Mouse (Mus musculus) lung, embryonic 16.5 days (tissue): Measurements from ENCODE around the gene Tmem97. TPM values are rescaled to one million over a fixed set of nuclear protein-coding genes. Genes with fewer than 3 reads are reported as not detected.

Experiments used
- ATAC-seq: fragments of 200-750 bp; cut with Nextera tagmentation; 2 replicates; pipeline ENCODE4 v1.8.0; 2017; ENCODE audit warnings: low read depth, mild to moderate bottlenecking, moderate library complexity
- H3K27ac ChIP-seq: fragments of 300-500 bp; sonication (generic); 2 replicates; pipeline ENCODE4 v1.5.1; 2014; ENCODE audit warnings: mild to moderate bottlenecking, control low read depth, low read length
- H3K27me3 ChIP-seq: fragments of 300-500 bp; sonication (generic); 2 replicates; pipeline ENCODE4 v1.6.1; 2014; ENCODE audit warnings: low read depth, low read length, mixed read lengths; ENCODE audit not compliant: control insufficient read depth, insufficient read depth
- H3K36me3 ChIP-seq: fragments of 300-500 bp; sonication (generic); 2 replicates; pipeline ENCODE4 v1.6.1; 2014; ENCODE audit warnings: low read length; ENCODE audit not compliant: control insufficient read depth, insufficient read depth
- H3K4me1 ChIP-seq: fragments of 300-500 bp; sonication (generic); replicated peaks from 2 replicates; pipeline ENCODE4 v1.6.1; 2014; ENCODE audit warnings: low read length, mixed read lengths; ENCODE audit not compliant: control insufficient read depth, insufficient read depth
- H3K4me2 ChIP-seq: fragments of 300-500 bp; sonication (generic); 2 replicates; pipeline ENCODE4 v1.6.1; 2014; ENCODE audit warnings: low read depth, low read length, control low read depth
- H3K4me3 ChIP-seq: fragments of 300-500 bp; sonication (generic); 2 replicates; pipeline ENCODE4 v1.5.1; 2014; ENCODE audit warnings: mild to moderate bottlenecking, low read length, control low read depth
- H3K9ac ChIP-seq: fragments of 300-500 bp; sonication (generic); 2 replicates; pipeline ENCODE4 v1.6.1; 2014; ENCODE audit warnings: low read length, control low read depth
- H3K9me3 ChIP-seq: fragments of 300-500 bp; sonication (generic); 2 replicates; pipeline ENCODE4 v1.6.1; 2016; ENCODE audit warnings: low read length; ENCODE audit not compliant: control insufficient read depth
- WGBS: fragments of 180-500 bp; shearing (Covaris S2); extraction: QIAGEN DNeasy Blood & Tissue Kit; methylation state at CpG from one replicate; pipeline ENCODE4 v1.1.7; 2014; 5-methylcytosine and 5-hydroxymethylcytosine counted together
- polyA plus RNA-seq: library from polyadenylated mRNA; unstranded; fragments of >200 nt; fragmentation: Nextera tagmentation; extraction: Ambion mirVana; gene quantifications from 2 replicates; pipeline ENCODE4 v1.2.1, GENCODE M21; 2015

Gene Tmem97
- polyA plus RNA-seq, 1 experiment from 2014 or later = 71.5 TPM

DNA sequence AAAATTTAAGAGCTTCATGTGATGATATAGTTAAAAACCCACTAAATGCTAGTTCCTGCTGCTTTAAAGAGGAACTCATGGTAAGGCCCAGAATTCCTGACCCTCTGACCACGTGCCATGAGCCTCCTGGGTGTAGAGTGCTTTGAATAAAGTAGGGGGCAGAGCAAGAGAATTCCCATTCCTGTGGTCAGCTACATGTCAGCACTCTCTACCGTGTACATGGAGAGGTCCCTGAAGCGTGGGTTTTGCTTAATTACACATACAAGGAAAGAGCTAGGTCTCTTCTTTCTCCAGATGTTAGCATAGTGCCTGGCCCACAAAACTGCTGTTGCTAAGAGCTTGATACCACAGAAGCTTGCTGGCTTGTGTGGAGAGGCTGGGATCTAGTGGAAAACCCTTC, 45.1 kb downstream of the Tmem97 start:
- Histone ChIP-seq H3K36me3 (peaks cover 9% of the 10 kb centered on the region; the same call in 1 of the 2 replicates), H3K9ac (no peak overlapping the region), H3K4me2 (no peak overlapping the region), H3K4me1 (no peaks in the 10 kb centered on the region), H3K9me3 (no peaks in the 10 kb centered on the region), H3K27ac (no peak overlapping the region), H3K27me3 (peaks cover 11% of the 10 kb centered on the region; the same call in 1 of the 2 replicates), H3K4me3 (no peak overlapping the region)
- no peak for ATAC-seq
- 82% methylated on average over 3 of the region's 3 CpGs for WGBS

DNA sequence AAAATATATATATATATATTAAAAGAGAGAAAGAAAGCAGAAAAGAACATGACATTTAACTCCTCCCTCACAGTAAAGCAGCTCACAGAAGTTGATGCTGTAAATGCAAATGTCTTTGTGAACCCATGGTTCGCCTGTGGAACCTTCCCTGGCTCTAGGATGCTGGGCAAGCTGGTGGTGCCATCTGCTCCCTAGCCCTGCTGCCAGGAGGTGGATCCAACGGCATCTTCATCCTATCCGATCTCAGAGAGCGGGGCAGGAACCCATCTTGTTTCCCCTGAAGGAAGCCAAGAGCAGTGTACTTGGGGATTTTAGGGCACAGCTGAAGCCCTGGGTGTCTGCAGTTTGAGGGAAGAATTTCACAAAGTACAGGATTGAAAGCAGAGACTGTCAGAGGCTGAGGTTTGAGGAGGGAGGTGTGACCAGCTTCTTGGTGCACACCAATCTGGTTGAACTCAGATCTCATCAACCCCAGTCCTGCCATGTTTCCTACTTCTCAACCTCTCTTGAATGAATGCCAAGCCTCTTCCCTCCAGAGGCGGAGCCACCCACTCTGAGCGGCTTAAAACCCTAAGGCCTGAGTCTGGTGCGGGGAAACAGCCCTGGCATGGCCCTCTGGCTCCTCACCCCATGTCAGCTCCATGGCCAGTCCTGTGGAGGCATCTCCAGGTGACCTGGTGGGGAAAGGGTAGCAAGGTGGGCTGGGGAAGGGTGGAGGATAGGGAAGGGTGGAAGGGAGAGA, 47.5 kb downstream of the Tmem97 start, which contains the start of gene Sebox:
Gene Sebox (plus strand): TSS at position 539 of the 742 bp plus-strand sequence.
- Histone ChIP-seq H3K36me3 (peaks cover 5% of the 10 kb centered on the region; the same call in 1 of the 2 replicates), H3K4me1 (no peaks in the 10 kb centered on the region), H3K27ac (no peak within 1 kb of the TSS), H3K9me3 (no peaks in the 10 kb centered on the region), H3K9ac (no peak within 1 kb of the TSS), H3K4me2 (no peak within 1 kb of the TSS), H3K27me3 (peaks cover 26% of the 10 kb centered on the region), H3K4me3 (no peak within 1 kb of the TSS)
- 63% methylated on average over 7 of the region's 7 CpGs for WGBS
- ATAC-seq = no peak

DNA sequence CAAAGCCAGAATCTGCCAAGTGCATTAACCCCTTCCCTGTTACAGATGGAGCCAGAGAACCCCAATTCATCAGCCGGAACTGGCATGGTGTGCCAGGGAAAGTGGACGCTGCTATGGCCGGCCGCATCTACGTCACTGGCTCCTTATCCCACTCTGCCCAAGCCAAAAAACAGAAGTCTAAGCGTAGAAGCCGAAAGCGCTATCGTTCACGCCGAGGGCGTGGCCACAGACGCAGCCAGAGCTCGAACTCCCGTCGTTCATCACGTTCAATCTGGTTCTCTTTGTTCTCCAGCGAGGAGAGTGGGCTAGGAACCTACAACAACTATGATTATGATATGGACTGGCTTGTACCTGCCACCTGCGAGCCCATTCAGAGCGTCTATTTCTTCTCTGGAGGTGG, 49.0 kb downstream of the Tmem97 start:
- WGBS = 68% methylated on average over 20 of the region's 20 CpGs
- H3K9me3 ChIP-seq = no peaks in the 10 kb centered on the region
- peaks cover 31% of the 10 kb centered on the region for H3K27me3 ChIP-seq
- no peak for ATAC-seq
- H3K9ac ChIP-seq = no peak overlapping the region
- H3K27ac ChIP-seq = no peak overlapping the region
- H3K4me2 ChIP-seq = no peak overlapping the region
- H3K4me1 ChIP-seq = peaks cover 8% of the 10 kb centered on the region
- H3K4me3 ChIP-seq = no peak overlapping the region
- 0 out of 2 replicates have a peak, but pooled peaks cover 2% of the 10 kb centered on the region for H3K36me3 ChIP-seq

DNA sequence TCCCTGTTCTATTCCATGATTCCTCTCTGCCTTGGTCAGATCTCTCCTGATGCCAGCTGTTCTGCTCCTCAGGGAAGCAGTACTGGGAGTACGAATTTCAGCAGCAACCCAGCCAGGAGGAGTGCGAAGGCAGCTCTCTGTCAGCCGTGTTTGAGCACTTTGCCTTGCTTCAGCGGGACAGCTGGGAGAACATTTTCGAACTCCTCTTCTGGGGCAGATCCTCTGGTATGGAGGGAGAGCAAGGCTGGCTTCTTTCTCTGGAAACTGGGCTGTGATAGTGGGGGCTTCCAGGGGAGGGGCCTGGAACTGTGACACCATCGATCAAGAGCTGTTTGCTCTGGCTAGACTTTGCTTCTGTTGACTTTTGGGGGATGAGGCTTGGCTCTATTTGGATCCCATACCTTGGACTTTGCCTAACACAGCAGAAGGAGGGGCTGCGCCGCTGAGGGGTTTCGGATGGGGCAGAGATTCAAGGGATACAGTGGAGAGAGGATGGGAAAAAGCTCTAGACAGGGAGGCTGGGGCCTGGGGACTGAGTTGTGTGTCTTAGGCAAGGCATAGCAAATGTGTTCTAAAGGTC, 49.9 kb downstream of the Tmem97 start:
- Histone ChIP-seq H3K27me3 (peaks cover 38% of the 10 kb centered on the region), H3K9ac (no peak overlapping the region), H3K4me3 (no peak overlapping the region), H3K36me3 (0 out of 2 replicates have a peak, but pooled peaks cover 2% of the 10 kb centered on the region), H3K4me2 (no peak overlapping the region), H3K9me3 (no peaks in the 10 kb centered on the region), H3K27ac (no peak overlapping the region), H3K4me1 (peaks cover 8% of the 10 kb centered on the region)
- ATAC-seq = no peak
- WGBS = 48% methylated on average over 9 of the region's 9 CpGs

DNA sequence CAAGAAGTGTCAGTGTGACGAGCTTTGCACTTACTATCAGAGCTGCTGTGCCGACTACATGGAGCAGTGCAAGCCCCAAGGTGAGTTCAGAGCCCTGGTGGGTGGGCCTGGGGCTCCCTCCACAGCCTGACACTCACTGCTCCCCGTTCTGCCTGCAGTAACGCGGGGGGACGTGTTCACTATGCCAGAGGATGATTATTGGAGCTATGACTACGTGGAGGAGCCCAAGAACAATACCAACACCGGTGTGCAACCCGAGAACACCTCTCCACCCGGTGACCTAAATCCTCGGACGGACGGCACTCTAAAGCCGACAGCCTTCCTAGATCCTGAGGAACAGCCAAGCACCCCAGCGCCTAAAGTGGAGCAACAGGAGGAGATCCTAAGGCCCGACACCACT, 51.0 kb downstream of the Tmem97 start:
- WGBS = 30% methylated on average over 16 of the region's 16 CpGs
- no peak for ATAC-seq
- peaks cover 42% of the 10 kb centered on the region for H3K27me3 ChIP-seq

DNA sequence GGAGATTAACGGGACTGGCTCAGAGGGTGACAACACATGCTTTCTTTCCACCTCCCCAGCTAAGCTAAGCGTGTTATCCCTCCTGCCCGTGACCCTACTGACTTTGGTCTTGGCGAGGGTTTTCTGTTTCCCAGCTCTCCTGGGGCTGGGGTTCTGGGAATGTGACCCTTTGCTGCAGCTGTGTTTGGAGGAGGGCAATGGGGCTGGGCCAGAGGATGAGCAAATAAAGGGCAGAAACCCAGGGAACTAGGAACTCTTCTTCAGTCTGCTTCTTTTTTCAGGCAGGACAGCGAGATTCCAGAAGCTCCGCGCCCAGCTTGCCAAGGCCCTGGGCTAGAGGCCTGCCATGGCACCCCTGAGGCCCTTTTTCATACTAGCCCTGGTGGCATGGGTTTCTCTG, 51.6 kb downstream of the Tmem97 start, which contains the start of gene Vtn:
Gene Vtn (plus strand): TSS at position 88 of the 400 bp plus-strand sequence.
- no peak within 1 kb of the TSS for H3K27ac ChIP-seq
- no peaks in the 10 kb centered on the region for H3K36me3 ChIP-seq
- peaks cover 48% of the 10 kb centered on the region for H3K27me3 ChIP-seq
- peak within 1 kb of the TSS; percentile 99 for H3K4me2 ChIP-seq
- no peak for ATAC-seq
- no peak within 1 kb of the TSS for H3K9ac ChIP-seq
- no peaks in the 10 kb centered on the region for H3K9me3 ChIP-seq
- WGBS = 29% methylated on average over 7 of the region's 7 CpGs
- peaks cover 8% of the 10 kb centered on the region for H3K4me1 ChIP-seq
- H3K4me3 ChIP-seq = peak within 1 kb of the TSS; percentile 56

More for the DNA sequence above, 51.0 kb downstream of the Tmem97 start:
- Histone ChIP-seq H3K36me3 (no peaks in the 10 kb centered on the region), H3K4me1 (peaks cover 8% of the 10 kb centered on the region), H3K4me3 (no peak overlapping the region), H3K27ac (no peak overlapping the region), H3K4me2 (no peak overlapping the region), H3K9me3 (no peaks in the 10 kb centered on the region), H3K9ac (no peak overlapping the region)

DNA sequence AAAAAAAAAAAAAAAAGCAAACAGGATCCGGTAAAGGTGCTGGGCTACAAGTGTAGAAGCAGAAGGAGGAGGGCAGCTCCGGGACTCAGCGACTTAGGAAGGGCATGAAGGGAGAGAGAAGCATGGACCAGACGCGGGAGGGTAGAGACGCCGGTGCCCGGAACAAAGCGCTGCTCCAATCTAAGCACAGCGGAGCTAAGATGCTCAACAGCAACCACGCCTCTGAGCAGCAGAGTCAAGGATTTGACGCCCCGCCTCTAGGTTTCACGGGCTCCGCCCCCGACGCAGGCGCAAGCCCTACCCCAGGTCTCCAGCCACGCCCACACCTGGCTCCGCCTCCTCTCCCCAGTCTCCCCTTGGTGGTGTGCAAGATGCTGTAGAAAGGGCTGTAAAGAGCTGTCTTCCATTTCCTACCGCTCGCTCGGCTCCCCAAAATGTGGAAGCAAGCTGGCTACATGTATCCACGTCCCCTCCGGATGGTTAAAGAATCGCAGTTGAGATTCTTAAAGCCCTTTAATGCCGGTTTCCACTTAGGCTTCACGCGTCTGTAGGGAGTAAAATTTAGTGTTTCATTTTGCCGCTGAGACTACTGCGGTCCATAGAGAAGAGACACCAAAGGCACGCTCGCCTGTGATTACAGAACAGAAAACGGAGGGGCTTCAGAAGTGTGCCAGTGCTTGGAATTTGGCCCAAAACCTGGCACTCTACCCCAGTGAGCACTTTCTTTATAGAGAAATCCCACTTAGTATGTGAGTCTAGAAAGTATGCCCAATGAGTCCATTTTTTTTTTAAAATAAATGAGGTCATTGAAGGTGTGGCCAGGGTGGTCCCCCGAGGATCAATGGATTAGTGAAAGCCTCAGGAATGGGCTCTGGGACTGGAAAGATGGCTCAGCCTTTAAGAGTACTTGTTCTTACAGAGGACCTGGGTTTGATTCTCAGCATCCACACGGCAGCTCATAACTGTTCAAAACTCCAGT, 52.7 kb downstream of the Tmem97 start, which contains the start of gene Sarm1:
Gene Sarm1 (minus strand): TSS at position 211 of the 979 bp plus-strand sequence.
- 3% methylated on average over 36 of the region's 36 CpGs for WGBS
- Histone ChIP-seq H3K36me3 (no peaks in the 10 kb centered on the region), H3K9me3 (no peaks in the 10 kb centered on the region), H3K9ac (0 out of 2 replicates have a peak within 1 kb of the TSS, but pooled peaks have one; percentile 11), H3K27ac (no peak within 1 kb of the TSS), H3K4me1 (peaks cover 8% of the 10 kb centered on the region), H3K4me3 (peak within 1 kb of the TSS; percentile 56), H3K4me2 (peak within 1 kb of the TSS; percentile 99), H3K27me3 (peaks cover 48% of the 10 kb centered on the region)
- peak; percentile 99 for ATAC-seq

DNA sequence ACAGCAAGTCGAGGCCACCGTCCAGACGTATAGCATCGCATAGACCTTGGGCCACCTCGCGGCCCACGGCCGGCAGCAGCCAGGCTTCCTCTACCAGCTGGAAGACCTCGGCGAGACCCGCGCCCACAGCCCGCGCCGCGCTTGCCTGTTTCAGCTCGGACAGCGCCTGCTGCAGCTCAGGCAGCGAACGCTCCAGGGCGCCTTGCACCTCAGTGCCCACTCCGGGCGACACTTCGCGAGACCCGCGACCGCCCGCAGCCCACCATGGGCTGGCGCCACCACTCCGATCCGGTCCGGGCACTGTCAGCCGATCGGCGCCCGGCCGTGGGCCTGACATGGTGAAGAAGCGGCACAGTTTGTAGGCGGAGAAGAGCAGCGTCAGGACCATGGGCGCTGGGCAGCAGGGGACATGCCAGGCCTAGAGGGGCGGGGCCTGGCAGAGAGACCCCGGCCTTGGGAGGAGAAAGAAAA, 53.5 kb downstream of the Tmem97 start:
- Histone ChIP-seq H3K9ac (0 out of 2 replicates have a peak overlapping the region, but pooled peaks have one; percentile 11), H3K36me3 (no peaks in the 10 kb centered on the region), H3K9me3 (no peaks in the 10 kb centered on the region), H3K4me2 (peak overlapping the region; percentile 99), H3K27me3 (peaks cover 48% of the 10 kb centered on the region), H3K27ac (no peak overlapping the region), H3K4me3 (peak overlapping the region; percentile 56), H3K4me1 (peaks cover 8% of the 10 kb centered on the region)
- ATAC-seq = peak; percentile 21; the same call in 1 of the 2 replicates
- WGBS = under 1% methylated on average over 44 of the region's 44 CpGs
